Mouse (Mus musculus): ENCODE data around the gene Tmem221. TPM values are rescaled to one million over a fixed set of nuclear protein-coding genes. Genes with fewer than 3 reads are reported as not detected.

Gene Tmem221
- total RNA-seq (2021): under 1 TPM; 0.21 to 0.23 TPM
- long read RNA-seq, experiment 1: 0 reads
- long read RNA-seq, experiment 2: 0 reads

- no peak for DNase-seq (ENCODE audit: low spot score in 2 of 2)
Measured at GRCm38 (mm10) chr8:71558071-71558957, at the start of gene Tmem221. TSS of gene Tmem221 (minus strand) at chr8:71558871.

- DNase-seq (ENCODE audit: low spot score in 2 of 2): no peak
Measured at GRCm38 (mm10) chr8:71604021-71604420, 45.4 kb upstream of the Tmem221 start.

- DNase-seq (ENCODE audit: low spot score in 2 of 2): no peak
Measured at GRCm38 (mm10) chr8:71602666-71603334, 44.1 kb upstream of the Tmem221 start.

GRCm38 (mm10) chr8:71601939-71602665, 43.4 kb upstream of the Tmem221 start:
- DNase-seq (ENCODE audit: low spot score in 2 of 2): no peak

GRCm38 (mm10) chr8:71598841-71599240, 40.2 kb upstream of the Tmem221 start:
- DNase-seq (ENCODE audit: low spot score in 2 of 2): no peak

- DNase-seq (ENCODE audit: low spot score in 2 of 2): no peak
Measured at GRCm38 (mm10) chr8:71598375-71598774, 39.7 kb upstream of the Tmem221 start.

GRCm38 (mm10) chr8:71597451-71597850, 38.8 kb upstream of the Tmem221 start, which contains the start of gene Fam129c:
TSS of gene Fam129c (plus strand) at chr8:71597648.
- DNase-seq (ENCODE audit: low spot score in 2 of 2): no peak

GRCm38 (mm10) chr8:71596798-71597197, 38.1 kb upstream of the Tmem221 start:
- DNase-seq (ENCODE audit: low spot score in 2 of 2): no peak

- no peak for DNase-seq (ENCODE audit: low spot score in 2 of 2)
Measured at GRCm38 (mm10) chr8:71596384-71596783, 37.7 kb upstream of the Tmem221 start.

GRCm38 (mm10) chr8:71595862-71596261, 37.2 kb upstream of the Tmem221 start:
- peak; percentile 90 to 92 for DNase-seq (ENCODE audit: low spot score in 2 of 2)

- DNase-seq (ENCODE audit: low spot score in 2 of 2): no peak
Measured at GRCm38 (mm10) chr8:71594324-71594722, 35.7 kb upstream of the Tmem221 start.

GRCm38 (mm10) chr8:71593556-71594323, 35.1 kb upstream of the Tmem221 start:
- DNase-seq (ENCODE audit: low spot score in 2 of 2): no peak

- DNase-seq (ENCODE audit: low spot score in 2 of 2): peak; percentile 84 to 94
Measured at GRCm38 (mm10) chr8:71592374-71593170, 33.9 kb upstream of the Tmem221 start.

- DNase-seq (ENCODE audit: low spot score in 2 of 2): peak; percentile 96 to 97
Measured at GRCm38 (mm10) chr8:71591471-71592373, 33.1 kb upstream of the Tmem221 start, which contains the start of gene Pgls. TSS of gene Pgls (plus strand) at chr8:71592176.

GRCm38 (mm10) chr8:71591017-71591416, 32.3 kb upstream of the Tmem221 start:
- no peak for DNase-seq (ENCODE audit: low spot score in 2 of 2)

GRCm38 (mm10) chr8:71588762-71589161, 30.1 kb upstream of the Tmem221 start:
- DNase-seq (ENCODE audit: low spot score in 2 of 2): no peak

GRCm38 (mm10) chr8:71586891-71587290, 28.2 kb upstream of the Tmem221 start:
- DNase-seq (ENCODE audit: low spot score in 2 of 2): peak in 1 of 2 experiments; percentile 39

- no peak for DNase-seq (ENCODE audit: low spot score in 2 of 2)
Measured at GRCm38 (mm10) chr8:71580201-71580600, 21.5 kb upstream of the Tmem221 start.

GRCm38 (mm10) chr8:71579476-71579875, 20.8 kb upstream of the Tmem221 start:
- DNase-seq (ENCODE audit: low spot score in 2 of 2): no peak
